Mouse (Mus musculus) MEL (cell line): ENCODE data around the gene Tspyl2. TPM values are rescaled to one million over a fixed set of nuclear protein-coding genes. Genes with fewer than 3 reads are reported as not detected.

Experiments used
- DNase-seq: peaks from one replicate; pipeline ENCODE4 v3.0.0; 2011; ENCODE audit warnings: low read depth, low spot score
- H3K27ac ChIP-seq: 2 replicates; pipeline ENCODE4 v1.5.1; 2012; ENCODE audit warnings: low read depth, mild to moderate bottlenecking, control low read depth, low read length, moderate library complexity; ENCODE audit not compliant: control insufficient read depth
- H3K27me3 ChIP-seq, 2 experiments: fragments of 150-350 bp in 1 of 2; sonication (generic) in 1 of 2; 2 replicates each; pipeline ENCODE4 v1.6.1; 2012; ENCODE audit warnings: low read length in 2 of 2, mild to moderate bottlenecking in 2 of 2, improper control_type of control experiment in 1 of 2, moderate library complexity in 1 of 2; ENCODE audit not compliant: insufficient read depth in 2 of 2, control insufficient read depth in 1 of 2
- H3K36me3 ChIP-seq, 2 experiments: 2 replicates each; pipeline ENCODE4 v1.6.1; 2012 to 2014; ENCODE audit warnings: low read length in 2 of 2, improper control_type of control experiment in 1 of 2, inconsistent platforms in 1 of 2, mild to moderate bottlenecking in 1 of 2; ENCODE audit not compliant: insufficient read depth in 2 of 2, control insufficient read depth in 1 of 2
- H3K4me1 ChIP-seq, 2 experiments: fragments of 150-350 bp in 1 of 2; sonication (generic) in 1 of 2; 2 replicates each; pipeline ENCODE4 v1.6.1; 2012; ENCODE audit warnings: low read length in 2 of 2, improper control_type of control experiment in 1 of 2, mild to moderate bottlenecking in 1 of 2; ENCODE audit not compliant: insufficient read depth in 2 of 2, control insufficient read depth in 1 of 2
- H3K4me3 ChIP-seq, 2 experiments: fragments of 150-350 bp in 1 of 2; sonication (generic) in 1 of 2; 2 replicates each; pipeline ENCODE4 v1.5.1; 2012; ENCODE audit warnings: low read depth in 2 of 2, low read length in 2 of 2, mild to moderate bottlenecking in 2 of 2, moderate library complexity in 2 of 2, control low read depth in 1 of 2, improper control_type of control experiment in 1 of 2; ENCODE audit not compliant: control insufficient read depth in 1 of 2, insufficient read depth in 1 of 2
- H3K79me2 ChIP-seq: 2 replicates; pipeline ENCODE4 v1.6.1; 2012; ENCODE audit warnings: mild to moderate bottlenecking, low read length, moderate library complexity; ENCODE audit not compliant: control insufficient read depth, poor library complexity, insufficient read depth
- H3K9ac ChIP-seq: 2 replicates; pipeline ENCODE4 v1.6.1; 2012; ENCODE audit warnings: low read depth, mild to moderate bottlenecking, control low read depth, low read length, moderate library complexity; ENCODE audit not compliant: control insufficient read depth, poor library complexity, severe bottlenecking
- H3K9me3 ChIP-seq: fragments of 150-350 bp; sonication (generic); replicated peaks from 2 replicates; pipeline ENCODE4 v1.6.1; 2012; ENCODE audit warnings: mild to moderate bottlenecking, low read length, improper control_type of control experiment, moderate library complexity; ENCODE audit not compliant: insufficient read depth
- CHD1 ChIP-seq: IDR thresholded peaks from 2 replicates; pipeline ENCODE4 v1.6.1; 2012; ENCODE audit warnings: low read depth, mild to moderate bottlenecking, inconsistent platforms, low read length, improper control_type of control experiment
- E2F4 ChIP-seq: IDR thresholded peaks from 2 replicates; pipeline ENCODE4 v1.6.1; 2011; ENCODE audit warnings: low read depth, low read length, improper control_type of control experiment, borderline replicate concordance
- ELF1 ChIP-seq: IDR thresholded peaks from 2 replicates; pipeline ENCODE4 v1.6.1; 2014; ENCODE audit warnings: low read depth, mild to moderate bottlenecking, inconsistent platforms, low read length, improper control_type of control experiment, moderate library complexity
- EP300 ChIP-seq, 2 experiments: IDR thresholded peaks; 2 replicates each; pipeline ENCODE4 v1.6.1; 2011; ENCODE audit warnings: improper control_type of control experiment in 2 of 2, low read length in 2 of 2, low read depth in 1 of 2, mild to moderate bottlenecking in 1 of 2
- JUND ChIP-seq: IDR thresholded peaks from 2 replicates; pipeline ENCODE4 v1.6.1; 2011; ENCODE audit warnings: low read depth, mild to moderate bottlenecking, improper control_type of control experiment, low read length
- KAT2A ChIP-seq: conservative IDR thresholded peaks from 2 replicates; pipeline ENCODE4 v1.6.1; 2012; ENCODE audit warnings: low read depth, low read length, improper control_type of control experiment, inconsistent platforms
- MAFK ChIP-seq: IDR thresholded peaks from 2 replicates; pipeline ENCODE4 v1.6.1; 2011; ENCODE audit warnings: low read depth, mild to moderate bottlenecking, low read length, improper control_type of control experiment, borderline replicate concordance
- MAZ ChIP-seq: IDR thresholded peaks from 2 replicates; pipeline ENCODE4 v1.6.1; 2012; ENCODE audit warnings: low read depth, mild to moderate bottlenecking, inconsistent platforms, low read length, improper control_type of control experiment
- MEF2A ChIP-seq: IDR thresholded peaks from 2 replicates; pipeline ENCODE4 v1.6.1; 2014; ENCODE audit warnings: low read depth, mild to moderate bottlenecking, inconsistent platforms, low read length, improper control_type of control experiment; ENCODE audit not compliant: poor library complexity, insufficient replicate concordance, severe bottlenecking; ENCODE audit errors: extremely low read depth
- MXI1 ChIP-seq: IDR thresholded peaks from 2 replicates; pipeline ENCODE4 v1.6.1; 2011; ENCODE audit warnings: mild to moderate bottlenecking, low read depth, low read length, improper control_type of control experiment
- SMC3 ChIP-seq: IDR thresholded peaks from 2 replicates; pipeline ENCODE4 v1.6.1; 2011; ENCODE audit warnings: low read depth, low read length, improper control_type of control experiment
- TCF12 ChIP-seq: IDR thresholded peaks from 2 replicates; pipeline ENCODE4 v1.6.1; 2014; ENCODE audit warnings: low read depth, mild to moderate bottlenecking, inconsistent platforms, low read length, improper control_type of control experiment, moderate library complexity
- UBTF ChIP-seq: IDR thresholded peaks from 2 replicates; pipeline ENCODE4 v1.6.1; 2012; ENCODE audit warnings: low read depth, mild to moderate bottlenecking, inconsistent platforms, low read length, improper control_type of control experiment, moderate library complexity, borderline replicate concordance; ENCODE audit not compliant: insufficient read depth
- USF2 ChIP-seq, 2 experiments: IDR thresholded peaks; 2 replicates each; pipeline ENCODE4 v1.6.1; 2011 to 2012; ENCODE audit warnings: improper control_type of control experiment in 2 of 2, low read length in 2 of 2, borderline replicate concordance in 1 of 2, inconsistent platforms in 1 of 2, low read depth in 1 of 2, mild to moderate bottlenecking in 1 of 2; ENCODE audit not compliant: insufficient read depth in 1 of 2
- ZC3H11A ChIP-seq: IDR thresholded peaks from 2 replicates; pipeline ENCODE4 v1.6.1; 2012; ENCODE audit warnings: low read depth, mild to moderate bottlenecking, inconsistent platforms, low read length, improper control_type of control experiment
- ZKSCAN1 ChIP-seq: IDR thresholded peaks from 2 replicates; pipeline ENCODE4 v1.6.1; 2012; ENCODE audit warnings: low read depth, mild to moderate bottlenecking, inconsistent platforms, low read length, improper control_type of control experiment, moderate library complexity
- polyA plus RNA-seq, 2 experiments: library from polyadenylated mRNA; stranded (reverse) in 1 of 2; unstranded in 1 of 2; fragments of >175 nt in 1 of 2; fragments of >200 nt in 1 of 2; gene quantifications; 2 replicates each; pipeline versions ENCODE4 v1.2.1 to v1.2.4; 2012; ENCODE audit warnings: low replicate concordance in 2 of 2, low read depth in 1 of 2; ENCODE audit not compliant: insufficient read length in 2 of 2, insufficient read depth in 1 of 2, missing spikeins in 1 of 2
- total RNA-seq: library from RNA; depleted of rRNA; stranded (reverse); fragments of 300-350 nt; gene quantifications from 2 replicates; pipeline ENCODE4 v1.2.3, GENCODE M21; 2012

The Tspyl2 gene
- total and polyA plus RNA-seq, 3 experiments = 19.8 to 38.1 TPM; not detected in 1

DNA sequence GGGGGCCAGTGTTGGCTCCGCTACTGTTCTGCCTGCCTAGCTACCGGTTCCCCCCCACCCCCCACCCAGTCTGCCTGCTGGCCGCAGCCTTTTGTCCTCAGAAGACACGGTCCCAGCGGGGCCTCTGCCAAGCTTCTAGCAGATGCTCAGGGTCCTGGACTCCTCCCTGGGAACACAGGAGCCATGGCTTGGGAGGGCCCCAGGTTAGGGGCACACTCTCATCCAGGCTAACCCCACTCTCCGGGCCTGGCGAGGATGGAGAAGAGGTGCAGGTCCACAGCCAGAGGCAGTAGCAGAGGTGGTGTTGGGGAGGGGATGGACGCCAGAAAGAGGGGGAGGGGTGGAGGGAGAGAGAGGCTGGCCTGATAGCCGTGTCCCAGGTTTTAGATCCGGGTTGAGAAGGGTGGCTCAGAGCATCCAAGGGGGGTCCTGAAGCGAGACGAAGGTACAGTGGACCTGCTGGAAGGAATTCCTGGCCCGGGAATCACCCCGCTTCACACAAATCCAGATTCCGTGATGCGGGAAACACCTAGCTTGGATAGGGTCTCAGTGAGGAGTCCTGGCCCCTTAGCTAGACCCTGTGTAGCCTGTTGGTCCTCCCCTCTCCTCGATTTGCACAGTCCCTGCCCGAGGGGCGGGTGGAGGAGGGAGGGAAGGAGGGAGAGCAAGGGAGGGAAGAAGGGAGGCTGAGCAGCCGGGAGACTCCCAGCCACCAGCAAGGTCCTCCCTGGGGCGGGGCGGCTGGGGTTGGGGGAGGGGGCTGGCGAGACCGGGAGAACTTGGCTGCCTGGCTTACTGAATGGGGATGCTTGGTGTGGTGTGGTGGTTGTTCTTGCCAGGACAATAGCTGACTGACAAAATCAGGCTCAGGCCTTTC, 26.4 kb upstream of the Tspyl2 start, which contains the start of gene Gpr173:
Gene Gpr173, minus strand, starts transcription at position 308 of the 877 bp plus-strand sequence.
- Histone ChIP-seq H3K27me3 (peaks cover 1 to 13% of the 10 kb centered on the region in 2 experiments), H3K27ac (no peak within 1 kb of the TSS), H3K4me1 (no peaks in the 10 kb centered on the region), H3K4me3 (no peak within 1 kb of the TSS), H3K79me2 (no peaks in the 10 kb centered on the region)
- no peak for DNase-seq
- TF ChIP-seq EP300 (IDR thresholded peaks at IDR 0.05; ENCODE audit: low read depth in 1 of 2, low read length in 2 of 2) = no peak
- no peak for TF ChIP-seq JUND
- no peak for TF ChIP-seq MXI1
- TF ChIP-seq MAFK = no peak
- no peak for TF ChIP-seq ELF1
- TF ChIP-seq UBTF = no peak
- TF ChIP-seq, all 39 proteins: peak for 0
- H3K9me3 ChIP-seq = no peaks in the 10 kb centered on the region; the same call in 1 of the 2 replicates
- H3K36me3 ChIP-seq = no peaks in the 10 kb centered on the region
- H3K9ac ChIP-seq = no peak within 1 kb of the TSS

DNA sequence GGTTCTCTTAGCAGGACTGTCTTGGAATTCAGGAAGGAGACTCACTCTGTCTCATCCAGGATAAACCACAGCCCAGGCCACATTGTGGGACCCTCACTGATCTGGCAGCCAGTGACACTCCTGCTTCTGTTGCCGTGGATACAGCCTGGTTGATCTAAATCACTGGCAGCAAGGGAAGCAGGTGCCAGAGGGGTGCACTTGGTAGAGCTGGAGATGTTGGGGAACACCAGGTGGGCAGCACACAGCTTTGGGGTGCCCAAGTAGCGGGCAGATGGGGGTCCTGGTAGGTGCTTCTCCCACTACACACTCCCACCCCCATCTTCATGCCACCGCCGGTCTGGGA, 25.8 kb upstream of the Tspyl2 start:
- no peak for DNase-seq
- no peak overlapping the region for H3K27ac ChIP-seq
- no peaks in the 10 kb centered on the region for H3K4me1 ChIP-seq
- no peak overlapping the region for H3K4me3 ChIP-seq
- no peaks in the 10 kb centered on the region for H3K36me3 ChIP-seq
- peaks cover 1 to 13% of the 10 kb centered on the region in 2 experiments for H3K27me3 ChIP-seq
- H3K9me3 ChIP-seq = no peaks in the 10 kb centered on the region; the same call in 1 of the 2 replicates
- H3K79me2 ChIP-seq = no peaks in the 10 kb centered on the region
- TF ChIP-seq ZC3H11A = no peak
- TF ChIP-seq SMC3 = no peak
- TF ChIP-seq MEF2A = no peak
- TF ChIP-seq ELF1 = no peak
- TF ChIP-seq MAZ = no peak
- TF ChIP-seq JUND = no peak
- no peak for TF ChIP-seq CHD1
- TF ChIP-seq E2F4 = no peak
- TF ChIP-seq ZKSCAN1 = no peak
- TF ChIP-seq USF2 (IDR thresholded peaks at IDR 0.05; ENCODE audit: borderline replicate concordance in 1 of 2, insufficient read depth in 1 of 2, low read depth in 1 of 2, low read length in 2 of 2) = no peak
- TF ChIP-seq KAT2A = no peak
- TF ChIP-seq TCF12 = no peak
- no peak overlapping the region for H3K9ac ChIP-seq
